Comparison of ENCODE assay signal across 8 mouse cellular contexts in genomic region chr1:135374868-135375581, GRCm38 (mm10). TPM values are rescaled to one million over a fixed set of nuclear protein-coding genes. Genes with fewer than 3 reads are reported as not detected.
DNase-seq lines count a peak whose midpoint lies in the region; ATAC-seq and TF ChIP-seq lines count a peak whose summit lies in the region.

Gene Shisa4 (minus strand): TSS chr1:135375237.

- H3K4me2 ChIP-seq in embryonic facial prominence, embryonic 11.5 days (ENCODE audit: low read depth, low read length): peak within 1 kb of the TSS; percentile 69
- H3K4me2 ChIP-seq in limb, embryonic 15.5 days: peak within 1 kb of the TSS; percentile 96
- H3K4me2 ChIP-seq in midbrain, embryonic 14.5 days (ENCODE audit: low read length): peak within 1 kb of the TSS; percentile 89
- peak within 1 kb of the TSS; percentile 94 for H3K4me2 ChIP-seq in stomach, postnatal 0 days (replicated peaks; ENCODE audit: low read depth)

- no peak for TF ChIP-seq EP300 in stomach, postnatal 0 days (optimal IDR thresholded peaks at IDR 0.05)

- DNase-seq in spleen, adult 2 months (ENCODE audit: low read depth in 1 of 2, low spot score in 2 of 2): no peak
- DNase-seq in spleen, postnatal 36 days (ENCODE audit: low spot score in 2 of 2): no peak
- DNase-seq in embryonic facial prominence, embryonic 11.5 days (ENCODE audit: low spot score): peak; percentile 90
- peak; percentile 50 to 58 for DNase-seq in heart, adult 9 months (ENCODE audit: low spot score in 2 of 2)
- DNase-seq in kidney, adult 9 months: peak; percentile 62
- peak; percentile 85 for DNase-seq in midbrain, embryonic 14.5 days
- DNase-seq in stomach, postnatal 0 days (ENCODE audit: low spot score): peak; percentile 78

- TF ChIP-seq POLR2A in spleen, adult 2 months (IDR thresholded peaks at IDR 0.05; ENCODE audit: low read depth, low read length): no peak

- peak within 1 kb of the TSS; percentile 28; the same call in 1 of the 2 replicates for H3K4me3 ChIP-seq in spleen, adult 2 months (ENCODE audit: extremely low read depth, insufficient read depth, insufficient read length)
- H3K4me3 ChIP-seq in embryonic facial prominence, embryonic 11.5 days (ENCODE audit: low read depth, low read length): peak within 1 kb of the TSS; percentile 52
- H3K4me3 ChIP-seq in limb, embryonic 15.5 days: peak within 1 kb of the TSS; percentile 65
- peak within 1 kb of the TSS; percentile 74 for H3K4me3 ChIP-seq in midbrain, embryonic 14.5 days (replicated peaks; ENCODE audit: low read depth, low read length)
- peak within 1 kb of the TSS; percentile 56 for H3K4me3 ChIP-seq in stomach, postnatal 0 days (ENCODE audit: low read depth, low read length)

- H3K27me3 ChIP-seq in spleen, adult 2 months (ENCODE audit: control insufficient read depth, insufficient read depth, low read length): peaks cover 3% of the 10 kb centered on the region; the same call in 1 of the 2 replicates
- H3K27me3 ChIP-seq in embryonic facial prominence, embryonic 11.5 days (ENCODE audit: control insufficient read depth, insufficient read depth, low read length): no peaks in the 10 kb centered on the region
- no peaks in the 10 kb centered on the region for H3K27me3 ChIP-seq in limb, embryonic 15.5 days
- H3K27me3 ChIP-seq in midbrain, embryonic 14.5 days (ENCODE audit: control insufficient read depth, insufficient read depth, low read length): no peaks in the 10 kb centered on the region
- no peaks in the 10 kb centered on the region for H3K27me3 ChIP-seq in stomach, postnatal 0 days (ENCODE audit: control insufficient read depth, insufficient read depth, low read length)

- TF ChIP-seq CTCF in spleen, adult 2 months (IDR thresholded peaks at IDR 0.05; ENCODE audit: extremely low read depth, insufficient read depth, insufficient read length, insufficient replicate concordance): no peak
- peak; percentile 45 for TF ChIP-seq CTCF in stomach, postnatal 0 days (IDR thresholded peaks at IDR 0.05; ENCODE audit: low read depth)

- no peak within 1 kb of the TSS for H3K27ac ChIP-seq in spleen, adult 2 months (ENCODE audit: insufficient read depth, low read length)
- no peak within 1 kb of the TSS for H3K27ac ChIP-seq in embryonic facial prominence, embryonic 11.5 days (replicated peaks; ENCODE audit: low read depth, low read length)
- peak within 1 kb of the TSS; percentile 68 for H3K27ac ChIP-seq in limb, embryonic 15.5 days
- H3K27ac ChIP-seq in midbrain, embryonic 14.5 days (replicated peaks; ENCODE audit: low read depth, low read length): peak within 1 kb of the TSS; percentile 78
- H3K27ac ChIP-seq in stomach, postnatal 0 days (replicated peaks): peak within 1 kb of the TSS; percentile 85

- peak within 1 kb of the TSS; percentile 76 for H3K9ac ChIP-seq in embryonic facial prominence, embryonic 11.5 days (replicated peaks; ENCODE audit: low read length)
- H3K9ac ChIP-seq in limb, embryonic 15.5 days: peak within 1 kb of the TSS; percentile 60
- H3K9ac ChIP-seq in midbrain, embryonic 14.5 days (replicated peaks; ENCODE audit: low read length): peak within 1 kb of the TSS; percentile 91
- peak within 1 kb of the TSS; percentile 75 for H3K9ac ChIP-seq in stomach, postnatal 0 days (ENCODE audit: low read length)

- WGBS in spleen, adult 2 months: 8% methylated on average over 38 of the region's 38 CpGs
- 2% methylated on average over 37 of the region's 38 CpGs for WGBS in embryonic facial prominence, embryonic 11.5 days
- WGBS in limb, embryonic 15.5 days: 3% methylated on average over 38 of the region's 38 CpGs
- 3% methylated on average over 33 of the region's 38 CpGs for WGBS in midbrain, embryonic 14.5 days
- WGBS in stomach, postnatal 0 days: 4% methylated on average over 25 of the region's 38 CpGs

- no peaks in the 10 kb centered on the region for H3K36me3 ChIP-seq in spleen, adult 2 months (ENCODE audit: control insufficient read depth, insufficient read depth, low read length)
- no peaks in the 10 kb centered on the region for H3K36me3 ChIP-seq in embryonic facial prominence, embryonic 11.5 days (replicated peaks; ENCODE audit: control insufficient read depth, insufficient read depth, low read depth, low read length)
- H3K36me3 ChIP-seq in limb, embryonic 15.5 days: no peaks in the 10 kb centered on the region
- 0 out of 2 replicates have a peak, but pooled peaks cover 7% of the 10 kb centered on the region for H3K36me3 ChIP-seq in midbrain, embryonic 14.5 days (ENCODE audit: control insufficient read depth, insufficient read depth, low read length)
- no peaks in the 10 kb centered on the region for H3K36me3 ChIP-seq in stomach, postnatal 0 days (ENCODE audit: control insufficient read depth, insufficient read depth, low read length)

- no peaks in the 10 kb centered on the region for H3K9me3 ChIP-seq in embryonic facial prominence, embryonic 11.5 days (replicated peaks; ENCODE audit: control insufficient read depth, low read length)
- no peaks in the 10 kb centered on the region for H3K9me3 ChIP-seq in limb, embryonic 15.5 days
- H3K9me3 ChIP-seq in midbrain, embryonic 14.5 days (ENCODE audit: control insufficient read depth, low read length): no peaks in the 10 kb centered on the region
- no peaks in the 10 kb centered on the region for H3K9me3 ChIP-seq in stomach, postnatal 0 days (ENCODE audit: control insufficient read depth, low read length)

- peak; percentile 92 for ATAC-seq in embryonic facial prominence, embryonic 11.5 days (replicated peaks; ENCODE audit: insufficient number of reproducible peaks, low FRiP score, low TSS enrichment, low read depth)
- peak; percentile 79 for ATAC-seq in limb, embryonic 15.5 days (ENCODE audit: insufficient number of reproducible peaks, low FRiP score, low TSS enrichment, low read depth)
- peak; percentile 89 for ATAC-seq in midbrain, embryonic 14.5 days (ENCODE audit: low FRiP score, low TSS enrichment)
- peak; percentile 87 for ATAC-seq in stomach, postnatal 0 days (ENCODE audit: low FRiP score, low TSS enrichment)

- H3K4me1 ChIP-seq in spleen, adult 2 months (ENCODE audit: control insufficient read depth, insufficient read depth, insufficient read length): no peaks in the 10 kb centered on the region
- peaks cover 4% of the 10 kb centered on the region for H3K4me1 ChIP-seq in embryonic facial prominence, embryonic 11.5 days (ENCODE audit: control insufficient read depth, insufficient read depth, low read length)
- peaks cover 21% of the 10 kb centered on the region for H3K4me1 ChIP-seq in limb, embryonic 15.5 days
- peaks cover 28% of the 10 kb centered on the region for H3K4me1 ChIP-seq in midbrain, embryonic 14.5 days (ENCODE audit: control insufficient read depth, insufficient read depth, low read length)
- peaks cover 2% of the 10 kb centered on the region; the same call in 1 of the 2 replicates for H3K4me1 ChIP-seq in stomach, postnatal 0 days (replicated peaks; ENCODE audit: control insufficient read depth, insufficient read depth)

RNA-seq across cellular contexts. Expression of gene Shisa4, which starts in this region (rescaled TPM):
- polyA plus RNA-seq in spleen, adult 2 months (2012; rRNA removed): 4.2 and 8.2 TPM in 2 replicates
- 29.2 and 32.3 TPM in 2 replicates for polyA plus RNA-seq in embryonic facial prominence, embryonic 11.5 days (2014; fragmentation: Nextera tagmentation; extraction: Ambion mirVana)
- polyA plus RNA-seq in limb, embryonic 15.5 days (2015; fragmentation: Nextera tagmentation; extraction: Ambion mirVana): 31.9 and 40.1 TPM in 2 replicates
- 59.3 and 93.6 TPM in 2 replicates for polyA plus RNA-seq in midbrain, embryonic 14.5 days (2014; fragmentation: Nextera tagmentation; extraction: Ambion mirVana)
- polyA plus RNA-seq in stomach, postnatal 0 days (2015; fragmentation: Nextera tagmentation; extraction: Ambion mirVana): 23.2 and 25.0 TPM in 2 replicates

Comparison
In these comparisons a context has a peak if more than half of its experiments do, and no peak if none do; other contexts are left out.
1. DNase-seq: peak in embryonic facial prominence, embryonic 11.5 days (single experiment), heart, adult 9 months (2 of 2), kidney, adult 9 months (single experiment), midbrain, embryonic 14.5 days (single experiment) and stomach, postnatal 0 days (single experiment); none in spleen, adult 2 months (0 of 2) and spleen, postnatal 36 days (0 of 2).
2. H3K27ac ChIP-seq: peak in limb, embryonic 15.5 days (single experiment), midbrain, embryonic 14.5 days (single experiment) and stomach, postnatal 0 days (single experiment); none in spleen, adult 2 months (single experiment) and embryonic facial prominence, embryonic 11.5 days (single experiment).
3. Peak in every context shown above with its lines, with median percentiles within 50 percentile points of each other: H3K4me3 ChIP-seq, ATAC-seq, H3K4me2 ChIP-seq and H3K9ac ChIP-seq.